Mouse (Mus musculus) layer of hippocampus, postnatal 36 days (tissue): ENCODE results near the gene Mast4. TPM values are rescaled to one million over a fixed set of nuclear protein-coding genes. Genes with fewer than 3 reads are reported as not detected.

Experiments
- DNase-seq, 2 experiments: peaks; one replicate each; pipeline ENCODE4 v3.0.0; 2022
- total RNA-seq, 2 experiments: library from RNA; stranded (reverse); gene quantifications; 2 replicates each; pipeline ENCODE4 v1.2.3; 2021

Mast4 gene
- total RNA-seq, 2 experiments from 2014 or later = 53.3 to 74.6 TPM

DNA sequence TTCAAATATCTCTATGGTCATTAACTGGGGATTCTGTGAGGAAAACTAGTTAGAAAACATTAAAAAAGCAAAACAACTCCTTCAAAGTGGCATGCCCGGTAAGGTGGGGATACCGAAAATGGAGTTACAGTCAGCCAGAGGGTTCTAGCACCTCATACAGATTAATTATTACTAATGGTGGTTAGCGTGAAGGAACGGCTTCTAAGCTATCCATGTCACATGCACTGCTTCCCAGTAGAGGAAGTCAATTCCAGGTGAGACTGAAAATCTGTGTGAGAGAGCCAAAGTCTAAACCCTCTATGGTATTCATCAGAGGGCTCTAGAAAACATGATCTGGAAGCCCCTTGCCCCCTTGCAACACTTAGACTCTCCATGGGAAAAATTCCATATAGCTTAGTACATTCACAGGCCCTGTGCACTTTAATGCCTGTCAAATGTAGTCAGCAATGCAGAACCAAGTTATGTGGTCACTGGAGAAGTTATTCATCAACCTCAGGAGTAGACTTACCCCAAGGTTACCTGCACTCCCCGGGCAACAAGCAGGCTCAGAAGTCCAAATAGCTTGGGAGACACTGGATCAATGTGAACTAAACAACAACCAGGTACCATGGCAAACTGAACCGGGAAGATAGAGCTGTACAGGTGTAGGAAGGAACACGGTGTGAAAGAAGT lies 96.1 kb downstream of the Mast4 start:
- no peak for DNase-seq

DNA sequence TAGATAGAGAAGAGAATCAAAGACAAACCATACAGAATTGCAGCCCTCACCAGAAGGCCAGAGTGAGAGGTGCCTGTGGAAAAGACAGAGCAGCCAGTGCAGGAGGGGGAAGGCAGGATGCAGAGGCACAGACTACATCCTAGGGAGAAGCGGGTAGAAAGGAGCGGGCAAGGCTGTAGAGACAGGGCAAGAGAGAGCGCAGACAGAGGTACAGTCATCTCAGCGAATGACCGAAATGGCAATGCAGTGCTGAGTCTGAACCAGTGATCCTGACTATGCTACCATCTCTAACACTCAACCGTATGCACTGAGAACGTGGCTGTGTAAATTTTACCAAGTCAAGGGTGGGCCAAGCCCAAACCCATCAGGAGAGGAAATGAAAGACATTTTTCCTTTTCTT lies 102.1 kb downstream of the Mast4 start:
- DNase-seq = no peak

DNA sequence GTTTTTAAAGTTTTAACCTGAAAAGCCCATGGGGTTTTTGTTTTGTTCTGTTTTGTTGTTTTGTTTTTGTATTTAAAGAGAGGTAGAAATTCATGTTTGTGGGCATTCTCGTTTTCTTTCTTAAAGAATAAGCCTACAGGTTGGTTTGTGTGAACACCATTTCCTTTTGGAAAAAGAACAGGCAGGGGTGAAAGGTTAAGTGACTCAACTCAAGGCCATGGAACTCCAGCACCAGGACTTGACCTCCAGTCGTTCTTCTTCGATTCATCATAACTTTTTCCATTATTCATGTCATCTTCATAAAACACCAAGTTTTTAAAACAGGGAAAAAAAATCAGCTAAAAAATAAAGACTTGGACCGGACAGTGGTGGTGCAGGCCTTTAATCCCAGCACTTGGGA lies 105.2 kb downstream of the Mast4 start:
- DNase-seq = no peak

DNA sequence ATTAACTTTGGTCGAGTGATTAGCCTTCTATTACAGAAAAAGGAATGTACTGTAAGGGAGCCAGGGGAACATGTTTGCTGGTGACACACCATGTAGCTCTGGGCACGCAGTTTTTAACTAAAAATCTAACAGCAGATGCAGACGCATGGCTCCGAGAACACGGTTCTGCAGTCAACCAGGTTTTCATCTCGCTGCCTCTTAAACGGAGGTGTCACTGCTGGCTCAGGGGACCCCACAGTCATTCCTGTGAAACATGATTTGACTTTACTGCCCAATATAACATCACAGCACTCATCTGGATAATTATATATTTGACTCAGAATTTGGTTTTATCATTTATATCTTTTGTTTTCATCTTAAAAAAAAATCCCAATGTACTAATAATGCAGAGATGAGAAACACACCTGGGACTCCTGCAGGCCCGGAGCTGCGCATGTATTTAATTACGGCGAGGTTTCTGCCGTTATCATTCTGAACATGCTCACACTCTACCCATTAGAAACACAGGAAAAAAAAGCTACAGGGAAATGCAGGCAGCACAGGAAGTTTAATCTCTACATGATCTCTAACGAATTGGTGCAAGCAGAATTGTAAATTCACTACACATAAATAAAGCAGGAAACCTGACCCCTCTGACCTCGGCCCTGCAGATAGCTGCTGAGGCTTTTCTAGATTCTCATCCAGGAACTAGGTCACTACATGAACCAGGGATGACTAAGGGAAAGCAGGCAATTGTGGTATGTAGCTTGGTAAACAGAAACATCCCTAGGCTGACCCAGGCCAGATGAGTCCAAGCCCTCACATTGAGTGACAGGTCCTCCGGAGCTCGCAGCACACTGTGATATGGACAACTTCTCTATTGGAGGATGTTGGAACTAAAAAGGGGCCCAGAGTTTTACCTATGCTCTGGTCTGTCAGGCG lies 108.1 kb downstream of the Mast4 start:
- DNase-seq = no peak

DNA sequence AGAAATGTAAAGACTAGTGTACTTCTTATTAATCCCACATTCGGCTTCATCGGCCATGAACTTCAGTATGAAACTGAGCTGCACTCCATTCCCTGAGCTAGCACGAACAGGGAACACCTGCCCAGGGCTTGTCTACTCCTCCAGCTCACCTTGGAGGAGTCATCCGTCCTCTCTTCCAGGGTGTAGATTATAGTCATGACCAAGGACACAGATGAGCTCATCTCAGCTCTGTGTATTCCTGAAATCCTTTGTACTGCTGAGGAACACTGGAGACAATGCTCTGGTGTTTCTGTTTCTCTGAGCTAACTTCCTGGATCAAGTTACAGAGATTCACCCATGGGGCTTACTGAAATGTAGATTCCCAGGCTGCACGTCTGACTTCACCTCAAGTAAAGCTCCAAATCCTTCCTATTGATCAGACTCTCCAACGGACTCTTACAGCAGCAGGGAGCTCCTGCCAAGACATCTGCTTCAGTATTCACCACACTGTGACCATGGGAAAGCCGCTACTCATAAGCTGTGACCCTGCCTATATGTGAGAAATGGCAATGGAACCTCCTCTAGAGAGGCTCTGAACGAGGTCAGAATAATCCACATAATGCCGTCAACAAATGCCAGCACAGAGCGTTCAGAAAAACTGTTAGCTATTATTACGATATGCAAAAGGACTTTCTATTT lies 108.9 kb downstream of the Mast4 start:
- DNase-seq = no peak

DNA sequence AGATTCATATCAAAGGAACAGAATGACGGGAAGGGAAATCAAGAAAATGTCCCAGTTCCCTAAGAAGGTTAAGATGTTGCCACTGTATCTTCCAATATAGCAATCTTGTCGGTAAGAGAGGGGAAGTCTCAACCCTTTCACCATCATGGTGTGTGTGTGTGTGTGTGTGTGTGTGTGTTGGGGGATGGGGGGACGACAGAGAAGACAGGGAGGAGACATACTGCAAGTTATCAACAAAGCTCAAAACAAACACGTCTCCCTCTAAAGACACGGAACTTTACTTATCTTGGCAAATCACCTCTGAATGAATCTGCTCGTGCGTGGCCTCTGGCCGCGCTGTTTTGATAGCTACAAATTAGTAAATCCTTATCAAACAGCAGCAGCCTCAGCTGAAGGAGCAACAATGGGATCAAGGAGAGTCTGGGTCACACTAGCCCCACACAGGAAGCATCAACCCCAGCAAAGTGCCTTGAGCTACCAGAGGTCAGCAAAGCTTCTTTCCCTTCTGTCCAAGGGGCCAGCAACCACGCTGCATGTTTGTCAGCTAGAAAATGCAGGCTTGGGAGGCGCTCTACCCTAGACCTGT lies 113.7 kb downstream of the Mast4 start:
- DNase-seq = no peak

GRCm38 (mm10) chr13:103219999-103220398 lies 114.3 kb downstream of the Mast4 start:
- no peak for DNase-seq

DNA sequence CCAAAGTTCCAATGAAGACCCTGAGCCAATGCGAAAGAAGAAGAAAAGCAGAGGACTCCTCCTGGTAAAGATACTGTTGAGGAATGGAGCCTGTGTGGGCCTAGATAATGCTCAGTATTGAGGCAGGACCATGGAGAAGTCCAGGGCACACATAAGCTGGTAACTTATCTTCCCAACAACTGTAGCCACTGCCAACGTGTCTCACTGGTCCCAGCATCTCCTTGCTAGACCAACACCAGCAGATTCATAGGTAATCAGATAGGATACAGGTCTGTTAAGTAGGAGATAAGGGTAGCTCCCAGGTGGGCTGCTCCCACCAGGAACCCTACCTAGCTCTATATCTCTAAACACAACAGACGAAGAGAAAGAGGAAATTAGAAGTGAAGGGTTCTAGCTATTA lies 116.8 kb downstream of the Mast4 start:
- no peak for DNase-seq

- DNase-seq = no peak
Observed at GRCm38 (mm10) chr13:103214506-103214905, 119.8 kb downstream of the Mast4 start.

DNA sequence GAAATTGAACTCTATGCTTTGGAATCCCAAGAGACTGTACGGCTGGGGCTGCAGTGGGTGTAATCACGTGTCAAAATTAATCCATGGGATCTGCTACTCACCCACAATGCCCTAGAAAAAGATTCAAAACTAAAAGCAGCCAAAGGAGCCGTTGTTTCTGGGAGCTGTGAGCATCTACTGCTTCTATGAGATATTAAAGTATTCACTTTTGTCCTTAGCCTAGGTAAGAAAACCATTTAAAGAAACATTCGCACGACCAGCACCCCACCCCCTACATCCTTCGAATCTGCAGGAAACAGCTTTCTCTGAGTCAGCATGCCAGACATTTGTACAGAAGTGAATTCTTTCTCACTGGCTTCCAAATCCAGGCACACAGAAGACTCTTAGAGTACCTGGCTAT lies 122.3 kb downstream of the Mast4 start:
- DNase-seq = no peak

DNA sequence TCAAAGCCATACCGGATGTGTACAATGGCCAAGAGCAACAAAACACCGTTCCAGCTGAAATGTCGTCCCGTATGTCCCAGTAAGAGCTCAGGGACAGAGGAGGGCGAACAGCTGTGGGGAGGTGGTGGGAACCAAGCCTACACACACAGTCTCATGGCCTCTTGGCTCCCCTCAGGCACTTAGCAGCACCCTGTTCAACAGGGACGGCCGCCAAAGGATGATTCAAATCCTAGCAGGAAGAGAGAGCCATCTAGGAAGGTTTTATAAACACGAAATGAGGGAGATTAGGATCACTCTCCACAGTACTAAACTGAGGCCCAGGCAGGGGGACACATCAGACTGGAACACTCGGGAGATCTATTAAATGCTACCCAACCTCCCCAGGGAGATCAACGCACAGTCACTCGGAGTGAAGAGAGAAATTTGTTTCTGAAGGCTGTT lies 122.8 kb downstream of the Mast4 start:
- DNase-seq = no peak

DNA sequence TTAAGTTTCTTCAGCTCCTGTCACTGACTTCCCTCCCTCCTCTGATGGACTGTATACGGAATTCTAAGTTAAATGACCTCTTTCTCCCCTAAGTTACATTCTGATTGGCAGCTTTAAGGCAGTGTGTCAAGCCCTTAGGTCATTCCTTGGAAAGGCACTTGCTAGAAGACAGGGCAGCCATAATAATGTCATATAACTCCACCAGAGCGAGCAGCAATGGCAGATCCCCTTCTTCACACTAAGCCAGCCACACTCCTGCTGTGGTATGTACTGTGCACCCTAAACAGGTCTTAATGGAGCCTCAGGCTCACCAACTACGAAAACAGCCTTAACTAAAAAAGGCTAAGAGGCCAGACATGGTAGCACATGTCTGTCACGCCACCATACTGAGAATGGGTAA lies 123.6 kb downstream of the Mast4 start:
- DNase-seq = no peak

DNA sequence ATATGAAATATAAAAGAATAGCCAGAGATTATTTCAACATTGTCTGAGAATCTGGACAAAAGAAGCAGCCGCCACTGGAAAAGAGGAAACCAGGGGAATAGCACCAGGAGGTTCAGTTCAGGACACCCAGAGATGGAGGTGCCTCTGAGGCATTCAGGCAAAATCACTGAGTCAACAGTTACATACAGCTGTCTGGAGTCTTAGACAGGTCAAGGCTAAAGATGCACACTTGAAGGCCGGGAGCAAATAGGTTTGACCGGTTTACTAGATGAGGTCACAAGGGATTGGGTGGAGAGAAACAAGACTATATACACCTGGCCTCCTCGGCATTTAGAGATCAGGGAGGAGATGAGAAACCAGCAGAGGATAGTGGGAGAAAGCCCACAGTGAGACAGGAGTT lies 127.1 kb downstream of the Mast4 start:
- no peak for DNase-seq

DNA sequence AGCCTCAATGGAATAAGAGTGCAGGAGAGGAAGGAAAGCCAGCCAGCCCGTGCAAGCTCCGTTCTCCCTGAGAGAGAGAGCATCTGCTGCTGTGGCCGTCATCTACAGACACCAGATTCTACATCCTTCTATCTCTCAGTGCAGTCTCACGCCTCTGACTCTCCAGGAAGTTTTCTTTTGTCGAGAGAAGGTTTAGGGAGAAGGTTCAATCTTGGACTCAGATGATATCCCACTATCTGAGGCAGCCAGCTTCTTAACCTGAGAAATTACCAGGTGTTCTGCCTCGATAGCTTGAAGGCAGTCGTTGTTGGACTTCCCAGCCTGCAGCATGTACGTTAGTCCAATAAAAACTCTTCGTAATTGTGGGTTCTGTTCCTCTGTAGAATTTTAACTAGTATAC lies 127.7 kb downstream of the Mast4 start:
- DNase-seq = no peak

- no peak for DNase-seq
Observed at GRCm38 (mm10) chr13:103205191-103205590, 129.1 kb downstream of the Mast4 start.

- no peak for DNase-seq
Observed at GRCm38 (mm10) chr13:103203376-103203895, 130.9 kb downstream of the Mast4 start.

GRCm38 (mm10) chr13:103201016-103201760 lies 133.1 kb downstream of the Mast4 start:
- DNase-seq = no peak

GRCm38 (mm10) chr13:103199823-103200660 lies 134.3 kb downstream of the Mast4 start:
- DNase-seq = no peak

DNA sequence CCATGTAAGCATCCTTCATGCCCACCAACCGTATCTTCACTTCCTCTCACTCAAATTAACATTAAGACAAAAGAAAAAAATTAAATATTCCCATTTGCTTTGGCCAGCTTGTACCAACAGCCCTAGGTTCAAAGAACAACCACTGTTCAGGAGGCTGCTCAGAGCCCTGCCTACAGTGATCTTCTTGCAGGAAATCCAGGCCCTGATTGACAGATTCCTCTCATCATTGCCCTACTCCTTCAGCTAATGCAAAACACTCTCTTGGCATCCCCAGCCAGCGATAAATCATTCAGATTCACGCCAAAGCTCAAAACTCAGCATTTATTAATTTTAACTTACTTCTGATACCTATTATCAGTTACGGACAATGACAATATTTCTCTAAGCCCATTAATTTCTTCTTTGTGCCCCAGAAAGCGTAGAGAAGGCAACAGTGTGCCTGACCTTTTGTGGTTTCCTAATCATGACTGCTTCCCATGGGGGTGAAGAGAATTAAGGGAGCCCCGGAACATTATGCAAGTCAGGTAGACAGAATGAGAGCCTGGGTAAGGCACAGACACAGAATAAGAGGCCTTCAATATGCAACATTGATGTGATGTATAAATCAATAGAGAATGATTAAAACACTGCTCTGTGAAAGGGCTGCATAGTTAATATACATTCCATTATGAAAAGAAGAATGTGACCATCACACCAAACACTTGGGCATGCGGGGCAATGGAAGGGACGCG lies 135.9 kb downstream of the Mast4 start:
- no peak for DNase-seq

- no peak for DNase-seq
Observed at GRCm38 (mm10) chr13:103196307-103196706, 138.0 kb downstream of the Mast4 start.
